Mouse (Mus musculus) C2C12 (cell line): ENCODE measurements at regions not wholly inside any gene's neighbourhood (a gene's known extent, or its start where the extent isn't known, plus 50 kb on each side); places are given as distances from the start of the nearest gene placed in this dataset.

Experiments
- CTCF ChIP-seq: IDR thresholded peaks from one replicate; pipeline ENCODE4 v1.5.1; 2011; ENCODE audit not compliant: control insufficient read depth, insufficient read depth, insufficient read length
- USF1 ChIP-seq: IDR thresholded peaks from one replicate; pipeline ENCODE4 v1.6.1; 2011; ENCODE audit warnings: low read depth, mild to moderate bottlenecking, control low read depth, moderate library complexity

DNA sequence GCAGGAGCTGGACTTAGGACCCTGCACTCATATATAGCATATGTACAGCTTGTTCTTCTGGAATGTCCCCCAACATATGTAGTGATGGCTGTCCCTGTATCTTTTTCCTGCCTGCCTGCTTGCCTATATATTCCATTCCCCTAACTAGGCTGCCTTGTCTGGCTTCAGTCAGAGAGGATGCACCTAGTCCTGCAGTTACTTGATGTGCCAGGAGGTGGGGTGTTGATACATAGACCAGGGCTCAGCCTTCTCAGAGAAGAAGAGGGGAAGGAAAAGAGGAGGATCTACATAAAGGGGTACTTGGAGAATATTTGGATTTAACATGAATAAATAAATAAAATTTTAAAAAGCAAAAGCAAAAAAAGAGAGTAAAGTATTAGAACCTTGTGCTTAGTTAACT, 479.3 kb upstream of the Negr1 start:
- TF ChIP-seq CTCF (no peak), USF1 (no peak)
